Mouse (Mus musculus): ENCODE results near the gene Mad1l1. TPM values are rescaled to one million over a fixed set of nuclear protein-coding genes. Genes with fewer than 3 reads are reported as not detected.

Gene Mad1l1
- polyA plus RNA-seq, 1 experiment, result 24.7 TPM

GRCm38 (mm10) chr5:140123194-140123593 is 198.2 kb downstream of the Mad1l1 start:
- TF ChIP-seq POLR2A (IDR thresholded peaks at IDR 0.05; ENCODE audit: borderline replicate concordance, control insufficient read depth, low read depth, low read length) (no peak), CTCF (IDR thresholded peaks at IDR 0.05; ENCODE audit: control insufficient read depth, insufficient read depth, low read length) (no peak)
- no peak overlapping the region for H3K27ac ChIP-seq (ENCODE audit: control insufficient read depth, insufficient read depth, low read depth, low read length, poor library complexity)
- 87% methylated on average over 5 of the region's 5 CpGs for WGBS
- H3K4me3 ChIP-seq (replicated peaks; ENCODE audit: control insufficient read depth, low read depth, low read length), result no peak overlapping the region
- H3K4me1 ChIP-seq (ENCODE audit: control insufficient read depth, insufficient read depth, low read length), result no peaks in the 10 kb centered on the region

GRCm38 (mm10) chr5:140121966-140122365 is 199.4 kb downstream of the Mad1l1 start:
- H3K27ac ChIP-seq (ENCODE audit: control insufficient read depth, insufficient read depth, low read depth, low read length, poor library complexity), result no peak overlapping the region
- H3K4me3 ChIP-seq (replicated peaks; ENCODE audit: control insufficient read depth, low read depth, low read length), result no peak overlapping the region
- WGBS, result 84% methylated on average over 3 of the region's 3 CpGs
- TF ChIP-seq CTCF (IDR thresholded peaks at IDR 0.05; ENCODE audit: control insufficient read depth, insufficient read depth, low read length), result no peak
- TF ChIP-seq POLR2A (IDR thresholded peaks at IDR 0.05; ENCODE audit: borderline replicate concordance, control insufficient read depth, low read depth, low read length), result no peak
- H3K4me1 ChIP-seq (ENCODE audit: control insufficient read depth, insufficient read depth, low read length), result no peaks in the 10 kb centered on the region

- Histone ChIP-seq H3K27ac (ENCODE audit: control insufficient read depth, insufficient read depth, low read depth, low read length, poor library complexity) (no peak overlapping the region), H3K4me3 (replicated peaks; ENCODE audit: control insufficient read depth, low read depth, low read length) (no peak overlapping the region), H3K4me1 (ENCODE audit: control insufficient read depth, insufficient read depth, low read length) (peaks cover 1% of the 10 kb centered on the region)
- TF ChIP-seq CTCF (IDR thresholded peaks at IDR 0.05; ENCODE audit: control insufficient read depth, insufficient read depth, low read length), result no peak
- TF ChIP-seq POLR2A (IDR thresholded peaks at IDR 0.05; ENCODE audit: borderline replicate concordance, control insufficient read depth, low read depth, low read length), result no peak
- WGBS, result 92% methylated on average over 3 of the region's 3 CpGs
These were observed 202.4 kb downstream of the Mad1l1 start for GRCm38 (mm10) chr5:140118921-140119320.

GRCm38 (mm10) chr5:140117968-140118367 is 203.4 kb downstream of the Mad1l1 start:
- Histone ChIP-seq H3K27ac (ENCODE audit: control insufficient read depth, insufficient read depth, low read depth, low read length, poor library complexity) (no peak overlapping the region), H3K4me3 (replicated peaks; ENCODE audit: control insufficient read depth, low read depth, low read length) (no peak overlapping the region), H3K4me1 (ENCODE audit: control insufficient read depth, insufficient read depth, low read length) (peaks cover 1% of the 10 kb centered on the region)
- TF ChIP-seq CTCF (IDR thresholded peaks at IDR 0.05; ENCODE audit: control insufficient read depth, insufficient read depth, low read length), result no peak
- TF ChIP-seq POLR2A (IDR thresholded peaks at IDR 0.05; ENCODE audit: borderline replicate concordance, control insufficient read depth, low read depth, low read length), result no peak

GRCm38 (mm10) chr5:140115434-140116271 is 205.7 kb downstream of the Mad1l1 start:
- Histone ChIP-seq H3K4me1 (ENCODE audit: control insufficient read depth, insufficient read depth, low read length) (peaks cover 1% of the 10 kb centered on the region), H3K27ac (ENCODE audit: control insufficient read depth, insufficient read depth, low read depth, low read length, poor library complexity) (peak overlapping the region; percentile 50), H3K4me3 (replicated peaks; ENCODE audit: control insufficient read depth, low read depth, low read length) (no peak overlapping the region)
- TF ChIP-seq CTCF (IDR thresholded peaks at IDR 0.05; ENCODE audit: control insufficient read depth, insufficient read depth, low read length) (no peak), POLR2A (IDR thresholded peaks at IDR 0.05; ENCODE audit: borderline replicate concordance, control insufficient read depth, low read depth, low read length) (no peak)
- WGBS, result 20% methylated on average over 8 of the region's 8 CpGs

GRCm38 (mm10) chr5:140114512-140115060 is 206.8 kb downstream of the Mad1l1 start:
- 91% methylated on average over 3 of the region's 3 CpGs for WGBS
- TF ChIP-seq POLR2A (IDR thresholded peaks at IDR 0.05; ENCODE audit: borderline replicate concordance, control insufficient read depth, low read depth, low read length) (no peak), CTCF (IDR thresholded peaks at IDR 0.05; ENCODE audit: control insufficient read depth, insufficient read depth, low read length) (no peak)
- H3K4me1 ChIP-seq (ENCODE audit: control insufficient read depth, insufficient read depth, low read length), result peaks cover 1% of the 10 kb centered on the region
- H3K4me3 ChIP-seq (replicated peaks; ENCODE audit: control insufficient read depth, low read depth, low read length), result no peak overlapping the region
- no peak overlapping the region for H3K27ac ChIP-seq (ENCODE audit: control insufficient read depth, insufficient read depth, low read depth, low read length, poor library complexity)

- Histone ChIP-seq H3K27ac (ENCODE audit: control insufficient read depth, insufficient read depth, low read depth, low read length, poor library complexity) (no peak overlapping the region), H3K4me1 (ENCODE audit: control insufficient read depth, insufficient read depth, low read length) (peaks cover 1% of the 10 kb centered on the region)
- WGBS, result 94% methylated on average over 2 of the region's 2 CpGs
These were observed 208.1 kb downstream of the Mad1l1 start for GRCm38 (mm10) chr5:140113281-140113680.

GRCm38 (mm10) chr5:140110024-140110423 is 211.3 kb downstream of the Mad1l1 start:
- 54% methylated on average over 3 of the region's 3 CpGs for WGBS

More at GRCm38 (mm10) chr5:140113281-140113680, 208.1 kb downstream of the Mad1l1 start:
- TF ChIP-seq CTCF (IDR thresholded peaks at IDR 0.05; ENCODE audit: control insufficient read depth, insufficient read depth, low read length) (no peak), POLR2A (IDR thresholded peaks at IDR 0.05; ENCODE audit: borderline replicate concordance, control insufficient read depth, low read depth, low read length) (no peak)
- H3K4me3 ChIP-seq (replicated peaks; ENCODE audit: control insufficient read depth, low read depth, low read length), result no peak overlapping the region

More at GRCm38 (mm10) chr5:140110024-140110423, 211.3 kb downstream of the Mad1l1 start:
- Histone ChIP-seq H3K4me1 (ENCODE audit: control insufficient read depth, insufficient read depth, low read length) (no peaks in the 10 kb centered on the region; the same call in 1 of the 2 replicates), H3K4me3 (replicated peaks; ENCODE audit: control insufficient read depth, low read depth, low read length) (no peak overlapping the region), H3K27ac (ENCODE audit: control insufficient read depth, insufficient read depth, low read depth, low read length, poor library complexity) (no peak overlapping the region)
- TF ChIP-seq POLR2A (IDR thresholded peaks at IDR 0.05; ENCODE audit: borderline replicate concordance, control insufficient read depth, low read depth, low read length) (no peak), CTCF (IDR thresholded peaks at IDR 0.05; ENCODE audit: control insufficient read depth, insufficient read depth, low read length) (no peak)

Data from bone marrow, adult 2 months (tissue).